Mouse (Mus musculus) lung, adult 2 months (tissue): Measurements from ENCODE around the gene Olfr1259.
"Not testable (repeated sequence)": the region's sequence is repeated elsewhere in the genome, so short reads cannot be mapped to it uniquely, and the experiment has no call there.

Source experiments
- CTCF ChIP-seq: fragments of 200-500 bp; IDR thresholded peaks from 2 replicates; pipeline ENCODE4 v1.5.1; 2011; ENCODE audit warnings: mild to moderate bottlenecking, low read length, control low read depth; ENCODE audit not compliant: insufficient read depth
- POLR2A ChIP-seq: fragments of 200-500 bp; IDR thresholded peaks from 2 replicates; pipeline ENCODE4 v1.6.1; 2011; ENCODE audit warnings: low read depth, mild to moderate bottlenecking, control low read depth, low read length, borderline replicate concordance; ENCODE audit errors: extremely low read depth

- not testable (repeated sequence) for TF ChIP-seq CTCF, POLR2A
These were observed 35.8 kb downstream of the Olfr1259 start for GRCm38 (mm10) chr2:89912616-89913015.
